Mouse (Mus musculus) embryonic fibroblast, embryonic 13.5 days (primary cell): ENCODE results near the gene Gm20388.

Experiments
- CTCF ChIP-seq: IDR thresholded peaks from 2 replicates; pipeline ENCODE4 v1.5.1; 2011; ENCODE audit warnings: mild to moderate bottlenecking, control low read depth, low read length, moderate library complexity, borderline replicate concordance; ENCODE audit not compliant: insufficient read depth
- POLR2A ChIP-seq: IDR thresholded peaks from 2 replicates; pipeline ENCODE4 v1.6.1; 2011; ENCODE audit warnings: low read depth, mild to moderate bottlenecking, control low read depth, low read length, moderate library complexity

- TF ChIP-seq CTCF (no peak), POLR2A (no peak)
These were observed 4368.5 kb downstream of the Gm20388 start for GRCm38 (mm10) chr8:124278956-124279689.
